Mouse (Mus musculus): ENCODE results near the gene Il6ra. TPM values are rescaled to one million over a fixed set of nuclear protein-coding genes. Genes with fewer than 3 reads are reported as not detected.

Il6ra gene
- total RNA-seq, 2 experiments from 2014 or later, result 4.3 to 6.4 TPM

GRCm38 (mm10) chr3:89936495-89936894 is 23.5 kb upstream of the Il6ra start:
- no peak for TF ChIP-seq CTCF (IDR thresholded peaks at IDR 0.05)
- no peak overlapping the region for H3K4me3 ChIP-seq
- intact Hi-C loops (cut with DNase I), result no loop called here
- H3K27ac ChIP-seq, result no peak overlapping the region
- no peak for DNase-seq

- Histone ChIP-seq H3K4me3 (no peak overlapping the region), H3K27ac (no peak overlapping the region)
- DNase-seq, result no peak
- no peak for TF ChIP-seq CTCF (IDR thresholded peaks at IDR 0.05)
- intact Hi-C loops (cut with DNase I), result no loop called here
These were observed 19.9 kb upstream of the Il6ra start for GRCm38 (mm10) chr3:89932925-89933324.

DNA sequence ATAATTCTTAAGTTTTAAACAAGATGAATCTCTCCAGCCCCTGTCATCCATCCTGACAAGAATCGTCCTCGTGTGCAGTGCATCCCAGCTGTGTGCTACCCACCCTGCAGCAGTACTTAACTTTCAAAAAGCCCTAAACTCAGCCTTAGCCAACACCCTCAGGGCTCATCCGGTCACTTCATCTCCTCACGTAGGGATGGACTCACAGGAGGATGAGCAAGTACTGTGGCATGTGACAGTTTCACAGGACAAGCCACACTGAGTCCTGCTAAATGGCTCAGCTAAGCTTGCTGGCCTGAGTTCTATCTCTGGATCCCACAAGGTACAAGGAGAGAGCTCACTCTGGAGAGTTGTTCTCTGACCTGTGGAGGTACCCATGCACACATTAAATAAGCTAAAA is 16.0 kb upstream of the Il6ra start:
- H3K27ac ChIP-seq, result no peak overlapping the region
- intact Hi-C loops (cut with DNase I), result no loop called here
- TF ChIP-seq CTCF (IDR thresholded peaks at IDR 0.05), result no peak

DNA sequence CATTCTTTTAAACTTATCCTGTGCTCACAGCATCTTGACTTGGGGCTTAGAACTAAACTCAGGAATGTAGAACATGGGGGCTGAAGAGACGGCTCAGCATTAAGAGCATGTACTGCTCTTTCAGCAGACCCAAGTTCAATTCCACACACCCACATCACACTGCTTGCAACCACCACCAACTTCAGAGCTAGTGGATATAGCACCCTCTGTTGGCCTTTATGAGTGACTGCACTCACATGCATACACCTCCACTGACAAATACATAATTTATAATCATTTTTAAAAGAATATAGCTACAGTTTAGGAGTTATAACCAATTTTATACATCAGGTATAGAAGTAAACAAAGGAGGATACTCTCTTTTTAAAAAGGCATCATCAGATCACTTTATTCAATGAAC is 13.4 kb upstream of the Il6ra start:
- no peak overlapping the region for H3K4me3 ChIP-seq
- no peak for DNase-seq
- TF ChIP-seq CTCF (IDR thresholded peaks at IDR 0.05), result peak; percentile 32; the same call in 1 of the 2 replicates
- intact Hi-C loops (cut with DNase I), result no loop called here
- H3K27ac ChIP-seq, result no peak overlapping the region

More for the DNA sequence above, 16.0 kb upstream of the Il6ra start:
- H3K4me3 ChIP-seq, result no peak overlapping the region
- DNase-seq, result no peak

DNA sequence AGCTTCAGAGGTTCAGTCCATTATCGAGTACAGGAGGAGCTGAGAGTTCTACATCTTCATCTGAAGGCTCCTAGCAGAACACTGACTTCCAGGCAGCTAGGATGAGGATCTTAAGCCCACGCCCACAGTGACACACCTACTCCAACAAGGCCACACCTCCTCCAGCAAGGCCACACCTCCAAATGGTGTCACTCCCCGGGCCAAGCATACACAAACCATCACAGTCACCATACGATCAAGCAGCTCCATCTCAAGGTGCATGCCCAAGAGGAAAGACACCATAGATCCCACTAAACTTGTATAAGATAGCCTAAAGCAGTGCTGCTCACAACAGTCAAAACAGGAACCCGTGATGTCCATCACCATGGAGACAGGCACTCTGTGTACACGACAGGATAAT is 7.7 kb upstream of the Il6ra start:
- intact Hi-C loops (cut with DNase I), result no loop called here
- no peak for TF ChIP-seq CTCF (IDR thresholded peaks at IDR 0.05)
- DNase-seq, result no peak
- Histone ChIP-seq H3K27ac (no peak overlapping the region), H3K4me3 (no peak overlapping the region)

GRCm38 (mm10) chr3:89917408-89917807 is 4.4 kb upstream of the Il6ra start:
- DNase-seq, result no peak
- Histone ChIP-seq H3K27ac (no peak overlapping the region), H3K4me3 (no peak overlapping the region)
- intact Hi-C loops (cut with DNase I), result no loop called here
- no peak for TF ChIP-seq CTCF (IDR thresholded peaks at IDR 0.05)

- TF ChIP-seq CTCF (IDR thresholded peaks at IDR 0.05), result no peak
- intact Hi-C loops (cut with DNase I), result no loop called here
- no peak overlapping the region for H3K4me3 ChIP-seq
- no peak overlapping the region for H3K27ac ChIP-seq
- DNase-seq, result no peak
These were observed 3.6 kb upstream of the Il6ra start for GRCm38 (mm10) chr3:89916622-89917021.

DNA sequence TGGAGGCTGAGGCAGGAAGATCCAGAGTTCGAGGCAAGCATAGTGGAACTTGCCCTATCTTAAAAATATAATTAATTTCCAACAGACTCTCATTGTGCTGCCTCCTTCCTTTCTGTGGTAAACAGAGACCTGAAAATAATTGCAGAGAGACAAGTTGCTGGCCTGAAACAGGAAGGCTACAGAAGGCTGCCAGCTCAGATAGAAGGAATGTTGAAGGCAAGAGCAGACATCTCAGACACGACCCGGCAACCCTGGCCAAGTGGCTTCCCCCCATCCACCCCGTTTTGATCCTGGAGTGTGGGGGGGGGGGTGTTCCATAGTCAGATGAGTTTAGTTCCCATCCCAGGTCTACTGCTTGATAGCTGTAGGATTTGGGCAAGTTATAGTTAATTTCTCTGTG is 1.7 kb upstream of the Il6ra start:
- Histone ChIP-seq H3K27ac (no peak overlapping the region), H3K4me3 (no peak overlapping the region)
- no peak for DNase-seq
- TF ChIP-seq CTCF (IDR thresholded peaks at IDR 0.05), result no peak
- intact Hi-C loops (cut with DNase I), result no loop called here

- peak; percentile 49 for DNase-seq
- no peak for TF ChIP-seq CTCF (IDR thresholded peaks at IDR 0.05)
- peak overlapping the region; percentile 87 for H3K4me3 ChIP-seq
- H3K27ac ChIP-seq, result peak overlapping the region; percentile 95
- intact Hi-C loops (cut with DNase I), result no loop called here
These were observed 871 bp downstream of the Il6ra start for GRCm38 (mm10) chr3:89912108-89912542.

DNA sequence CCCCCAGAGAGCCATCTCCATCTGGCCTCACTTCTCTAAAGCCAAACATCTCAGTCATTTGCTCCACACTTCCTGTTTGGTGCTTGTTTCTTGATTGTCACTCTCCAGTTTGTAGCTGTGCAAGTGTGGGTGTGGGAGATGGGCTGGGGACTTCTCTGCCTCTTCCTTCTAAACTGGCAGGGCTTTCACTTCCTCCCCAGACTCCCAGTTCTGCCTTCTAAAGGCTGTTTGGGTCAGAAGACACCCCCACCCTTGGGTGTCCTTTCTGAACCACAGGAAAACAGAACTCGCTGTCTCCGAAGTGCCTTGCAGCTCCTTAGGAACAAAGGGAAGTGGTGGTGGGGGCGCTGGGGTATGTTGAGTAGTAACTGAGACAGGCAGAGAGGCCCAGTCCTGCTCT is 1.8 kb downstream of the Il6ra start:
- H3K27ac ChIP-seq, result peak overlapping the region; percentile 95; the same call in 1 of the 2 replicates
- intact Hi-C loops (cut with DNase I), result no loop called here
- no peak for TF ChIP-seq CTCF (IDR thresholded peaks at IDR 0.05)
- peak overlapping the region; percentile 5; the same call in 1 of the 2 replicates for H3K4me3 ChIP-seq
- DNase-seq, result peak; percentile 47

DNA sequence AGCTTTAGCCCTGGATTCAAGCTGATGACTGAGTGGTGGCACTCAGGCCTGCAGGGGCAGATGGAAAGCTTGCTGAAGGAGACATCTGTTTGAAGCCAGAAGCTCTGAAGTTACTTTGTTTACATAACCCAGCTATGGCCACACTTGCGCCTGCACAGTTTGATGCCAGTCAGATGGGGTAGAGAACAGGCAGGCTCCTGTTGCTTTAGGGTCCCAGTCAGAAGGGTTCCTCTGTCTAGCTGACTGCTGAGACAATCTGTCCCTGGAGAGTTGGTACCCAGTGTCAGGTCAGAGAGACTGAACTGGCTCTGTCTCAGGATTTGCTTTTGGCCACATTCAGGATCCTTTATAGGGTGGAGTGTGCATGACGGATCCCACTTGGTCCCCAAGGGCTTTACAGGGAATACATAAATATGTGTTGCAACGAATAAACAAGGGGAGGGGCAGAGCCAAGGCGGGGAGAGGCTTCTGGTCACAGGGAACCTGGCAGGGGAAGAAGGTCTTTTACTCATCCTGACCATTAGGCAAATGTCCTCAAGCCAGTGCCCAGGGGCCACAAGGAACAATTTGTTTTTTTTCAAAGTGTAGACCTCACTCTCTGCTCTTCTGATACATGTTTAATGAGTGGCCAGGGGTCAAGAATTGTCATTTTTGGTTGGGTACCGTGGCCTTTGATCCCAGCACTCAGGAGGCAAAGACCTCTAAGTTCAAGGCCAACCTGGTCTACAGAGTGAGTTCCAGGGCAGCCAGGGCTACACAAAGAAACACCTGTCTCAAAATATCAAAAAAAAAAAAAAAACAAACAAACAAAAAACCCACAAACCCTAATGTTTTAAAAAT is 3.1 kb downstream of the Il6ra start:
- Histone ChIP-seq H3K27ac (peak overlapping the region; percentile 48), H3K4me3 (peak overlapping the region; percentile 6; the same call in 1 of the 2 replicates)
- DNase-seq, result peak; percentile 56
- intact Hi-C loops (cut with DNase I), result no loop called here
- TF ChIP-seq CTCF (IDR thresholded peaks at IDR 0.05), result no peak

DNA sequence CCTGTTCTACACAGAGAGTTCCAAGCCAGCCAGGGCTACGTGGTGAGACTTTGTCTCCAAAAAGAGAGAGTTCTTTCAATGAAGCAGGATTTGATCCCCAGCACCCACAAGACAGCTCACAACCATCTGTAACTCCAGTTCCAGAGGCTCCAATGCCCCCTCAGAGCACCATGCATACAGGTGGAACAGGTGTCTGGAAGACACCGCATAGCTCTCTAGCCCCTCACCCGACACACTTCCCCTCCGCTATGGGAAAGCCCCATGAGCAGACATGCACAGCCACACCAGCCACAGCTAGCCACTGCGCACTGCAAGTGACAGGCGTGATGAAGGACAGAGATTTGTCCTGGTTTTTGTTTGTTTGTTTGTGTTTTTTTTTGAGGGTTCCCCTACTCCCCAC is 4.2 kb downstream of the Il6ra start:
- H3K4me3 ChIP-seq, result no peak overlapping the region
- H3K27ac ChIP-seq, result no peak overlapping the region
- no peak for TF ChIP-seq CTCF (IDR thresholded peaks at IDR 0.05)
- no peak for DNase-seq
- intact Hi-C loops (cut with DNase I), result no loop called here

DNA sequence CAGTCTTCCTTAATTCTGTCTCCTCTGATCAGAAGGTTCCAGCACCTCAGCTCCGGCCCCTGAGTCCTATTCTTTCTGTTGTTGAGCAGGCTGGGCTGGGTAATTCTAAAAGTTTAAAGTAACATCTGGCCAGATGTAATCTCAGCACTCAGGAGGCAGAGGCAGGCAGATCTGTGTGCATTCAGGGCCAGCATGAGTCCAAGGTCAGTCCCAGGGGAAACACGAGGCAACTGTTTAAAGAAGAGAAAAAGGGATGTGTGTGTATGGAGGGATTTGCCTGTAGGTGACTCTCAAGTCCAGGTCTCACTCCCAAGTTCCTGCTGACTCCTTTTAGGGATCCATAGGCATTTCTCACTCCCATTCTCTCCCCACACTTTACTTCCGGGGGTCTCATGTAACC is 5.2 kb downstream of the Il6ra start:
- intact Hi-C loops (cut with DNase I), result no loop called here
- no peak for TF ChIP-seq CTCF (IDR thresholded peaks at IDR 0.05)
- Histone ChIP-seq H3K4me3 (no peak overlapping the region), H3K27ac (no peak overlapping the region)
- no peak for DNase-seq

GRCm38 (mm10) chr3:89899511-89899908 is 13.5 kb downstream of the Il6ra start:
- intact Hi-C loops (cut with DNase I), result no loop called here
- TF ChIP-seq CTCF (IDR thresholded peaks at IDR 0.05), result no peak
- H3K4me3 ChIP-seq, result no peak overlapping the region
- DNase-seq, result no peak
- peak overlapping the region; percentile 61 for H3K27ac ChIP-seq

All from gastrocnemius, adult 2 months (tissue).